Mouse (Mus musculus) kidney, adult 2 months (tissue): ENCODE measurements around the gene Dnajc8. TPM values are rescaled to one million over a fixed set of nuclear protein-coding genes. Genes with fewer than 3 reads are reported as not detected.

Experiments used
- DNase-seq: peaks from one replicate; pipeline ENCODE4 v3.0.0; 2021
- H3K27ac ChIP-seq: fragments of 200-500 bp; 2 replicates; pipeline ENCODE4 v1.5.1; 2012; ENCODE audit warnings: low read depth, low read length, control low read depth, inconsistent platforms; ENCODE audit not compliant: insufficient read depth
- H3K27me3 ChIP-seq: fragments of 200-500 bp; replicated peaks from 2 replicates; pipeline ENCODE4 v1.6.1; 2012; ENCODE audit warnings: mild to moderate bottlenecking, moderate library complexity, low read length, inconsistent platforms; ENCODE audit not compliant: control insufficient read depth, insufficient read depth
- H3K36me3 ChIP-seq: fragments of 200-500 bp; 2 replicates; pipeline ENCODE4 v1.6.1; 2012; ENCODE audit warnings: mild to moderate bottlenecking, moderate library complexity, low read length, inconsistent platforms; ENCODE audit not compliant: control insufficient read depth, insufficient read depth
- H3K4me1 ChIP-seq: fragments of 200-500 bp; 2 replicates; pipeline ENCODE4 v1.6.1; 2011; ENCODE audit warnings: low read length; ENCODE audit not compliant: control insufficient read depth, insufficient read depth
- H3K4me3 ChIP-seq: fragments of 200-500 bp; 2 replicates; pipeline ENCODE4 v1.5.1; 2011; ENCODE audit warnings: mild to moderate bottlenecking, low read depth, low read length, control low read depth; ENCODE audit not compliant: insufficient read depth
- CTCF ChIP-seq: fragments of 200-500 bp; conservative IDR thresholded peaks from 2 replicates; pipeline ENCODE4 v1.5.1; 2011; ENCODE audit warnings: low read depth, mild to moderate bottlenecking, control low read depth, low read length, moderate library complexity, mixed read lengths; ENCODE audit not compliant: insufficient read depth, insufficient read length
- POLR2A ChIP-seq: fragments of 200-500 bp; IDR thresholded peaks from one replicate; pipeline ENCODE4 v1.6.1; 2011; ENCODE audit warnings: low read depth, low read length, control low read depth
- WGBS: fragments of 180-500 bp; shearing (Covaris S2); methylation state at CpG from one replicate; pipeline ENCODE4 v1.1.7; 2018; 5-methylcytosine and 5-hydroxymethylcytosine counted together
- polyA plus RNA-seq: library from polyadenylated mRNA; depleted of rRNA; stranded (reverse); fragments of >200 nt; gene quantifications from 2 replicates; pipeline ENCODE4 v1.2.3, GENCODE M21; 2012

Dnajc8 gene
- polyA plus RNA-seq, 1 experiment: 32.2 TPM

DNA sequence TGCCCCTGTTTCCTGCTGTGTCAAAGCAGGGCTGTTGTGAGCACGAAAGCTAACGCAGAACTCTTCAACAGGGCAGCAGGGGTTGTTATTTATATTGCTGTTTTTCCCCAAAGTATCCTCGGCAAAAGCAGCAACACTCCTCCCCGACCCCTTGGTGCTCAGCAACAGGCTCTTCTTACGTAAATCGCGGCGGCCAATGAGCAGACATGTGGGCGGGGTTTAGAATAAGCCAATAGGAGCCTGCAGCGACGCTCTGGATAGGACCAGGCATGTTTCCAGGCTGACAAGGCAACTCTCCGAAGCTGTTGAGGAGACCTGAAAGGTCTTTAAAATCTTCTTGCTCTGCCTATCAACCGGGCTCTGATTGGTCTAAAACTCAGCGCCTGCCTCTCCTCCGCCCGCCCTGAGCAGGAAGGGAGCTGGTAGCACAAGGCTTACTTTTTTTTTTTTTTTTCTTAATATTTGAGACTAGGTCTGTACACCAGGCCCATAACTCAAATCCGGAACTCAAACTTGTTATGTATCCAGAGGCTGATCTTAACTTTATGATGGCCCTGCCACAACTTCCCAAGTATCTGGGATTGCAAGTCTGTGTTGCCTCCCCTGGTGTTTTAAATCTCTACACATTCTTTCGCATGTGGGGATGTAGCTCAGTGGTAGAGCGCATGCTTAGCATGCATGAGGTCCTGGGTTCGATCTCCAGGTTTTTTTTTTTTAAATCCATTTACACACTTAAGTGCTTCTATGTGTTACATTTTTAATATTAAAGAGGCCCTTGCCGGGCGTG is 19.8 kb upstream of the Dnajc8 start:
- Histone ChIP-seq H3K27ac (peak overlapping the region; percentile 94), H3K4me3 (peak overlapping the region; percentile 53), H3K36me3 (no peaks in the 10 kb centered on the region), H3K4me1 (peaks cover 14% of the 10 kb centered on the region), H3K27me3 (no peaks in the 10 kb centered on the region)
- DNase-seq: peak; percentile 99
- TF ChIP-seq CTCF (no peak), POLR2A (peak; percentile 31)
- WGBS: 16% methylated on average over 22 of the region's 22 CpGs

DNA sequence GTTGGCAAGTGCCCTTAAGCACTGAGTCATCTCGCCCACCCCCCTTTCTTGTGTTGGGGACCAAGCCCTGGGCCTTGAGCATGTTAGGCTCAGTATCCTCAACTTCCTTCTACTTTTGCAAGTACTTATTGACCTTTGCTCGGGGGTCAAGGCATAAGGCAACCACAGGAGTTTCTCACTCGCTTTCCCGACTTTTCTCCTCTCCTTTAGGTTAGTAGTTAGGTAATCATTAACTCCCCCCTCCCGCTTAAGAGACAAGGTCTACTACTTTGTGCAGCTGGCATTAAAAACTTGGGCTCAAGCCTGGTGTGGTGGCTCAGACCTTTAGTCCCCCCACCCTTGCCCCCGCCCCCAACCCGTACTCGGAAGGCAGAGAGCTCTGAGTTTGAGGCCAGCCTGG is 17.3 kb upstream of the Dnajc8 start:
- peak; percentile 95 for DNase-seq
- TF ChIP-seq POLR2A (no peak), CTCF (no peak)
- peaks cover 14% of the 10 kb centered on the region for H3K4me1 ChIP-seq
- no peak overlapping the region for H3K4me3 ChIP-seq
- WGBS: 26% methylated on average over 8 of the region's 8 CpGs
- peak overlapping the region; percentile 87 for H3K27ac ChIP-seq
- H3K36me3 ChIP-seq: no peaks in the 10 kb centered on the region
- no peaks in the 10 kb centered on the region for H3K27me3 ChIP-seq

DNA sequence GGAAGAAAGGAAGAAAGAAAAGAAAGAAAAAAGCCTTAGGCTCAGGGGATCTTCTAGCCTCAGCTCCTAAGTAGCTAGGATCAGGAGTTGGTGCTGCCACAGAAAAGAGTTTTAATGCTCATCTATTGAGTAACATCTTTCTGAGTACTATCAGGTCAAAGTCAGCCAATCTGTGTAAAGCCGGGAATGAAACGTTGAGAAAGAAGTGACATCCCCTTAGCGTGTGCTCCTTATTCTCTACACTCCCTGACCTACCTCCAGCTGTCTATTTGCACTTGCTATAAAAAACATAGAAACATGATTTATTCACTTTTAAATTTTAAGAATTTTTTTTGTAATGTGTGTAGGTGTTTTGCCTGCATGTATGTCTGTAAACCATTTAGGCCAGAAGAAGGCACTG is 16.2 kb upstream of the Dnajc8 start:
- WGBS: 77% methylated on average over 3 of the region's 3 CpGs
- no peaks in the 10 kb centered on the region for H3K27me3 ChIP-seq

DNA sequence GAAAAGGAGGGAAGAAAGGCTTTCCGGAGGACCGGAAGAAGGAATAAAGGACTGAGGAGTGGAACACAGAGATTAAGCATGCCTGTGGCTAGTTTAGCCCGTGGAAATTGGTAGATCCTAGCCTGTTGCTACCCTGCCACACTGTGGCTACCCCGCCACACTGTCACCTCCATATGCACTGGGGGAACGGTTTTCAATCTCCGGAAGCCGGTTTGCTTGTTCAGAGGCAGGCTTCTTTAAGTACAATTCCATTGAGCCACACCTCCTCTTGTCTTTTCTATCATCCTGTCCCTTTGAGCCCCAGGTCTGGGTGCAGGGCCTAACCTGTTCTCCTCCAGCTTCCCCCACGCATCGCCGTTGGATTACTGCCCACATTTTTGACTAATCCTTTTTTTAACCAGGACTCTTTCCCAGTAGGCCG is 11.0 kb upstream of the Dnajc8 start:
- TF ChIP-seq CTCF (no peak), POLR2A (no peak)
- H3K4me3 ChIP-seq: no peak overlapping the region
- DNase-seq: peak; percentile 33
- no peaks in the 10 kb centered on the region for H3K27me3 ChIP-seq
- H3K27ac ChIP-seq: no peak overlapping the region
- no peaks in the 10 kb centered on the region for H3K4me1 ChIP-seq
- 25% methylated on average over 11 of the region's 11 CpGs for WGBS
- H3K36me3 ChIP-seq: no peaks in the 10 kb centered on the region

More for the DNA sequence above, 16.2 kb upstream of the Dnajc8 start:
- H3K4me3 ChIP-seq: no peak overlapping the region
- H3K27ac ChIP-seq: no peak overlapping the region
- no peak for TF ChIP-seq CTCF
- no peak for TF ChIP-seq POLR2A
- H3K36me3 ChIP-seq: no peaks in the 10 kb centered on the region
- peaks cover 14% of the 10 kb centered on the region for H3K4me1 ChIP-seq
- no peak for DNase-seq

DNA sequence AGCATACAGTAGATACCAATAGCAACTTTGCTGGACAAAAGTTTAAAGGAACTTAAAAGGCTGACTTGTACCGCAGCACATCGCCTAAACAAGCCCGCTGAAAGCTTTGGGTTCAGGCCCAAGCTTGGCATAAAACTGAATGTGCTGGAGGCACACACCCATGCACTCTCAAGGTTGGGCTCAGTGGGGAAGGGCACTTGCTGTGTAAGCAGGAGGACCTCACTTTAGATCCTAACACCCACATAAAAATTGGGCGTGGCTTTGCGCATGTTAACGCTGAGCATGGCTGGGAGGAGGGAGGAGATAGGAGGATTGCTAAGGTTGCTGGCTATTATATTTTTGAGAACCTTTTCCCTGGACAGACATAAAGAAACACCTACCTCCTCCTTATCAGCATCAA is 10.5 kb upstream of the Dnajc8 start:
- H3K27me3 ChIP-seq: no peaks in the 10 kb centered on the region
- no peak overlapping the region for H3K4me3 ChIP-seq
- no peak for DNase-seq
- H3K36me3 ChIP-seq: no peaks in the 10 kb centered on the region
- TF ChIP-seq CTCF (no peak), POLR2A (no peak)
- H3K27ac ChIP-seq: no peak overlapping the region
- 50% methylated on average over 6 of the region's 6 CpGs for WGBS
- no peaks in the 10 kb centered on the region for H3K4me1 ChIP-seq

DNA sequence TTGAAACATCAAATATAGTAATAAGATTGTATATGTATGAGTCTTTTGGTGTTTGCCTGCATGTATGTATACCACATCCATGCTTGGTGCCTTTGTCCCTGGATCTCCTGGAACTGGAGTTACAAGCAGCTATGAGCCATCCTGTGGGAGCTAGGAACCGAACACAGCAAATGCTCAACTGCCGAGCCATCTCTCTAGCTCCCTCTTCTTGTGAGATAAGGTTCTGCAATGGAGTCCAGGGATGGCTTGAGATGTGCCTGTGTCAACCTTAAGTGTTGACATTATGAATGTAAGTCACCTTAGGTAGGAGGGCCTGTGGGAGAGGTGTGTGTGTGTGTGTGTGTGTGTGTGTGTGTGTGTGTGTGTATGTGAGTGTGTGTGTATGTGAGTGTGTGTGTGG is 8.7 kb upstream of the Dnajc8 start:
- H3K36me3 ChIP-seq: no peaks in the 10 kb centered on the region; the same call in 1 of the 2 replicates
- no peaks in the 10 kb centered on the region for H3K27me3 ChIP-seq
- TF ChIP-seq POLR2A (no peak), CTCF (peak; percentile 50)
- WGBS: 54% methylated on average over 2 of the region's 2 CpGs
- no peak overlapping the region for H3K4me3 ChIP-seq
- peak; percentile 38 for DNase-seq
- H3K27ac ChIP-seq: no peak overlapping the region
- H3K4me1 ChIP-seq: no peaks in the 10 kb centered on the region

DNA sequence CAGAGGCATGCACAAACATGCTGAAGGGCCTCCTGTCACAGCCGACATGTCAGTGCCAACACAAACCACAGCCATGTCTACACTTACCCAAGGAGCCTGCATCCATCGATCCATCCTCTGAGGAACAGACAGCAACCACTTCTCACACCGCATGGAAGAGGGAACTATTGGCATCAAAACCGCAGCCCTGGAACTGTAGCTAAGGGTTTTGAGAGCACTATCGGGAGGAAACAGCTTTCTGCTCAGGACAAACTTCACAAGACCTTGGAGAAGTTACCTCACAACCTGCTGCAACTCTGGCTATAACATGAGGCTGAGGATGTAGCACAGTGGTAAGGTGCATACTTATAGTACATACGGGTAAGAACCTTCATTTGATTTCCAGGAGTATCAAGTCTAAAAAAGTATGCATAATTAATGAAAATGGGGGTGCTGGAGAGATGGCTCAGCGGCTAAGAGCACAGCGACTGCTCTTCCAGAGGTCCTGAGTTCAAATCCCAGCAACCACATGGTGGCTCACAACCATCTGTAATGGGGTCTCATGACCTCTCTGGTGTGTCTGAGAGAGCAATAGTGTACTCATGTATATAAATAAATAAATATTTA is 7.3 kb upstream of the Dnajc8 start:
- TF ChIP-seq CTCF (no peak), POLR2A (no peak)
- no peak overlapping the region for H3K4me3 ChIP-seq
- no peak overlapping the region for H3K27ac ChIP-seq
- DNase-seq: no peak
- 0 out of 2 replicates have a peak, but pooled peaks cover 4% of the 10 kb centered on the region for H3K4me1 ChIP-seq
- H3K36me3 ChIP-seq: no peaks in the 10 kb centered on the region; the same call in 1 of the 2 replicates
- WGBS: 90% methylated on average over 8 of the region's 8 CpGs
- H3K27me3 ChIP-seq: no peaks in the 10 kb centered on the region
